Mouse (Mus musculus) CH12.LX (cell line): Measurements from ENCODE around the gene Dnah3. TPM values are rescaled to one million over a fixed set of nuclear protein-coding genes. Genes with fewer than 3 reads are reported as not detected.

ENCODE experiments used
- DNase-seq: peaks from one replicate; pipeline ENCODE4 v3.0.0-alpha.2; 2013; ENCODE audit errors: extremely low read depth
- H3K27ac ChIP-seq: 2 replicates; pipeline ENCODE4 v1.5.1; 2012; ENCODE audit warnings: low read depth, mild to moderate bottlenecking, control low read depth, moderate library complexity; ENCODE audit not compliant: insufficient read depth
- H3K27me3 ChIP-seq: replicated peaks from 2 replicates; pipeline ENCODE3; 2012; ENCODE audit warnings: inconsistent platforms
- H3K36me3 ChIP-seq, 2 experiments: replicated peaks in 1 of 2; 2 replicates each; pipeline versions ENCODE3 to v1.6.1; 2012; ENCODE audit warnings: inconsistent platforms in 1 of 2, low read length in 1 of 2, mild to moderate bottlenecking in 1 of 2, mixed read lengths in 1 of 2, moderate library complexity in 1 of 2; ENCODE audit not compliant: control insufficient read depth in 1 of 2, insufficient read depth in 1 of 2
- H3K4me1 ChIP-seq, 2 experiments: 2 replicates each; pipeline ENCODE4 v1.6.1; 2012; ENCODE audit warnings: inconsistent platforms in 1 of 2, moderate library complexity in 1 of 2; ENCODE audit not compliant: insufficient read depth in 2 of 2, control insufficient read depth in 1 of 2
- H3K4me2 ChIP-seq: 2 replicates; pipeline ENCODE4 v1.6.1; 2012; ENCODE audit warnings: low read depth, mild to moderate bottlenecking, control low read depth; ENCODE audit not compliant: poor library complexity, insufficient read depth, severe bottlenecking
- H3K4me3 ChIP-seq, 3 experiments: fragments of 150-350 bp in 1 of 3; sonication (generic) in 1 of 3; replicated peaks in 1 of 3; 2 replicates each; pipeline versions ENCODE3 to v1.5.1; 2011 to 2012; ENCODE audit warnings: low read depth in 2 of 3, low read length in 2 of 3, mild to moderate bottlenecking in 2 of 3, moderate library complexity in 2 of 3, control low read depth in 1 of 3, improper control_type of control experiment in 1 of 3, inconsistent platforms in 1 of 3, mixed read lengths in 1 of 3; ENCODE audit not compliant: poor library complexity in 1 of 3
- H3K79me2 ChIP-seq: replicated peaks from 2 replicates; pipeline ENCODE4 v1.6.1; 2012; ENCODE audit warnings: mild to moderate bottlenecking, moderate library complexity; ENCODE audit not compliant: control insufficient read depth, poor library complexity, insufficient read depth, severe bottlenecking; ENCODE audit errors: extremely low read depth
- H3K9ac ChIP-seq: 2 replicates; pipeline ENCODE4 v1.6.1; 2012; ENCODE audit warnings: low read depth, mild to moderate bottlenecking, control low read depth, moderate library complexity; ENCODE audit not compliant: insufficient read depth
- H3K9me3 ChIP-seq: replicated peaks from 2 replicates; pipeline ENCODE3; 2012; ENCODE audit warnings: low read length, inconsistent platforms, mixed read lengths
- CTCF ChIP-seq, 2 experiments: IDR thresholded peaks in 1 of 2; conservative IDR thresholded peaks in 1 of 2; 2 replicates each; pipeline ENCODE4 v1.5.1; 2011 to 2012; ENCODE audit warnings: low read depth in 2 of 2, low read length in 2 of 2, improper control_type of control experiment in 1 of 2, inconsistent platforms in 1 of 2, mild to moderate bottlenecking in 1 of 2, moderate library complexity in 1 of 2
- EP300 ChIP-seq: IDR thresholded peaks from 2 replicates; pipeline ENCODE4 v1.6.1; 2011; ENCODE audit warnings: low read length, improper control_type of control experiment
- GABPA ChIP-seq: IDR thresholded peaks from 2 replicates; pipeline ENCODE4 v1.6.1; 2012; ENCODE audit warnings: low read depth, low read length, improper control_type of control experiment, inconsistent platforms; ENCODE audit not compliant: insufficient replicate concordance
- IRF4 ChIP-seq: IDR thresholded peaks from 2 replicates; pipeline ENCODE4 v1.6.1; 2014; ENCODE audit warnings: low read depth, mild to moderate bottlenecking, inconsistent platforms, low read length, improper control_type of control experiment
- JUN ChIP-seq: IDR thresholded peaks from 2 replicates; pipeline ENCODE4 v1.6.1; 2011; ENCODE audit warnings: low read depth, mild to moderate bottlenecking, low read length, improper control_type of control experiment, moderate library complexity; ENCODE audit not compliant: insufficient read depth
- JUND ChIP-seq: conservative IDR thresholded peaks from 2 replicates; pipeline ENCODE4 v1.6.1; 2011; ENCODE audit warnings: low read depth, low read length, improper control_type of control experiment
- KAT2A ChIP-seq: IDR thresholded peaks from 2 replicates; pipeline ENCODE4 v1.6.1; 2012; ENCODE audit warnings: low read length, improper control_type of control experiment, inconsistent platforms; ENCODE audit not compliant: insufficient replicate concordance
- MAFK ChIP-seq: IDR thresholded peaks from 2 replicates; pipeline ENCODE4 v1.6.1; 2011; ENCODE audit warnings: low read length, improper control_type of control experiment; ENCODE audit not compliant: insufficient replicate concordance
- MAX ChIP-seq: IDR thresholded peaks from 2 replicates; pipeline ENCODE4 v1.6.1; 2011; ENCODE audit warnings: low read length, improper control_type of control experiment
- MAZ ChIP-seq: IDR thresholded peaks from 2 replicates; pipeline ENCODE4 v1.6.1; 2012; ENCODE audit warnings: low read depth, mild to moderate bottlenecking, inconsistent platforms, low read length, improper control_type of control experiment, moderate library complexity
- NELFE ChIP-seq: IDR thresholded peaks from 2 replicates; pipeline ENCODE4 v1.6.1; 2011; ENCODE audit warnings: low read depth, low read length, improper control_type of control experiment
- PAX5 ChIP-seq: IDR thresholded peaks from 2 replicates; pipeline ENCODE4 v1.6.1; 2012; ENCODE audit warnings: low read length, inconsistent platforms, mixed read lengths
- RAD21 ChIP-seq: IDR thresholded peaks from 2 replicates; pipeline ENCODE4 v1.6.1; 2011; ENCODE audit warnings: low read depth, mild to moderate bottlenecking, low read length, improper control_type of control experiment, moderate library complexity
- RCOR1 ChIP-seq: conservative IDR thresholded peaks from 2 replicates; pipeline ENCODE4 v1.6.1; 2012; ENCODE audit warnings: low read depth, mild to moderate bottlenecking, inconsistent platforms, low read length, improper control_type of control experiment
- SMC3 ChIP-seq: IDR thresholded peaks from 2 replicates; pipeline ENCODE4 v1.6.1; 2011; ENCODE audit warnings: low read depth, low read length, improper control_type of control experiment
- TBP ChIP-seq: conservative IDR thresholded peaks from 2 replicates; pipeline ENCODE4 v1.6.1; 2011; ENCODE audit warnings: low read depth, low read length, improper control_type of control experiment
- TCF12 ChIP-seq: IDR thresholded peaks from 2 replicates; pipeline ENCODE4 v1.6.1; 2014; ENCODE audit warnings: low read depth, mild to moderate bottlenecking, inconsistent platforms, low read length, improper control_type of control experiment
- ZC3H11A ChIP-seq: IDR thresholded peaks from 2 replicates; pipeline ENCODE4 v1.6.1; 2012; ENCODE audit warnings: low read depth, mild to moderate bottlenecking, inconsistent platforms, low read length, improper control_type of control experiment
- dilution Hi-C: fragments of 300-500 bp; cut with MboI; formaldehyde crosslinking; loops from 2 replicates; pipeline ENCODE4 v1.14.3; 2020; ENCODE audit warnings: low sequenced_read_pairs; ENCODE audit not compliant: extremely low pct_unique_long_range_greater_than_20kb, extremely low pct_ligation_motif_present
- in situ Hi-C: fragments of 300-500 bp; cut with MboI; formaldehyde crosslinking; loops from 3 replicates; pipeline ENCODE4 v1.14.3; 2019; ENCODE audit warnings: low sequenced_read_pairs, low pct_ligation_motif_present, low pct_unique_long_range_greater_than_20kb, mixed read lengths
- polyA plus RNA-seq: library from polyadenylated mRNA; unstranded; fragments of >175 nt; gene quantifications from 2 replicates; pipeline ENCODE4 v1.2.1, GENCODE M21; 2012; ENCODE audit warnings: low read depth; ENCODE audit not compliant: insufficient read length
- total RNA-seq, 2 experiments: library from RNA; depleted of rRNA; stranded (reverse); fragments of 300-350 nt in 1 of 2; fragments of >200 nt in 1 of 2; gene quantifications; 2 replicates each; pipeline ENCODE4 v1.2.3; 2012 to 2014

Dnah3 gene
- total and polyA plus RNA-seq, 3 experiments: not detected

GRCm38 (mm10) chr7:120126976-120127685 is 32.1 kb upstream of the Dnah3 start:
- Histone ChIP-seq H3K4me1 (peaks cover 0 to 14% of the 10 kb centered on the region in 2 experiments; a peak in 2 of 4 replicates), H3K36me3 (no peaks in the 10 kb centered on the region), H3K27me3 (no peaks in the 10 kb centered on the region), H3K27ac (no peak overlapping the region), H3K9me3 (no peaks in the 10 kb centered on the region), H3K4me3 (no peak overlapping the region), H3K79me2 (no peaks in the 10 kb centered on the region), H3K4me2 (no peak overlapping the region), H3K9ac (no peak overlapping the region)
- TF ChIP-seq TCF12: no peak
- TF ChIP-seq JUND: no peak
- no peak for TF ChIP-seq RCOR1
- DNase-seq: no peak
- dilution Hi-C loops (no loop called here), in situ Hi-C loops (loop anchor here (10.0 kb wide), 1 partner anchor 198 kb away; the partner anchor contains the start of gene Abca15)

GRCm38 (mm10) chr7:120124844-120125243 is 29.8 kb upstream of the Dnah3 start:
- H3K27me3 ChIP-seq: no peaks in the 10 kb centered on the region
- H3K4me3 ChIP-seq: no peak overlapping the region
- H3K9me3 ChIP-seq: no peaks in the 10 kb centered on the region
- H3K27ac ChIP-seq: no peak overlapping the region
- TF ChIP-seq TBP (no peak), SMC3 (peak; percentile 77), RAD21 (peak; percentile 87), TCF12 (peak; percentile 33; the same call in 1 of the 2 replicates), KAT2A (no peak), CTCF (conservative IDR thresholded peaks at IDR 0.05 in 1 of 2, IDR thresholded peaks at IDR 0.05 in 1 of 2; ENCODE audit: low read depth in 2 of 2, low read length in 2 of 2) (peak; percentile 64 to 84), ZC3H11A (peak; percentile 19; the same call in 1 of the 2 replicates)
- TF ChIP-seq, all 38 proteins: peak for 5
- no peak overlapping the region for H3K4me2 ChIP-seq
- H3K79me2 ChIP-seq: no peaks in the 10 kb centered on the region
- H3K4me1 ChIP-seq: peaks cover 0 to 14% of the 10 kb centered on the region in 2 experiments; a peak in 2 of 4 replicates
- H3K36me3 ChIP-seq: no peaks in the 10 kb centered on the region
- dilution Hi-C loops (no loop called here), in situ Hi-C loops (loop anchor here (10.0 to 25.0 kb wide), 2 partner anchors 200 to 512 kb away; partner anchors contain the start of genes Abca15 and Uqcrc2)
- H3K9ac ChIP-seq: no peak overlapping the region
- DNase-seq: peak; percentile 71

GRCm38 (mm10) chr7:120123776-120124175 is 28.7 kb upstream of the Dnah3 start:
- H3K4me3 ChIP-seq: no peak overlapping the region
- H3K27me3 ChIP-seq: no peaks in the 10 kb centered on the region
- H3K36me3 ChIP-seq: no peaks in the 10 kb centered on the region
- H3K4me1 ChIP-seq: peaks cover 0 to 14% of the 10 kb centered on the region in 2 experiments; a peak in 2 of 4 replicates
- no peak overlapping the region for H3K9ac ChIP-seq
- H3K4me2 ChIP-seq: no peak overlapping the region
- no peaks in the 10 kb centered on the region for H3K9me3 ChIP-seq
- DNase-seq: no peak
- dilution Hi-C loops: no loop called here
- in situ Hi-C loops: loop anchor here (10.0 to 25.0 kb wide), 2 partner anchors 201 to 514 kb away; partner anchors contain the start of genes Abca15 and Uqcrc2
- no peak overlapping the region for H3K27ac ChIP-seq
- TF ChIP-seq JUND (no peak), RAD21 (no peak), JUN (no peak), KAT2A (no peak), MAFK (no peak), MAX (no peak), EP300 (no peak), ZC3H11A (no peak), PAX5 (no peak), NELFE (no peak), MAZ (no peak), TCF12 (no peak), IRF4 (no peak), SMC3 (no peak), GABPA (no peak)
- H3K79me2 ChIP-seq: no peaks in the 10 kb centered on the region
